Mouse (Mus musculus): Measurements from ENCODE around the gene Dnase2a.

GRCm38 (mm10) chr8:84895963-84896362, 12.4 kb upstream of the Dnase2a start:
- TF ChIP-seq CTCF (conservative IDR thresholded peaks at IDR 0.05; ENCODE audit: insufficient read depth, insufficient read length, low read depth, low read length): no peak
- TF ChIP-seq POLR2A (IDR thresholded peaks at IDR 0.05; ENCODE audit: low read depth, low read length): no peak
